Mouse (Mus musculus) lung, postnatal 25 days (tissue): Measurements from ENCODE around the gene Btk.
"Not testable (repeated sequence)": the region's sequence is repeated elsewhere in the genome, so short reads cannot be mapped to it uniquely, and the experiment has no call there.

Experiments used
- DNase-seq: peaks from one replicate; pipeline ENCODE4 v3.0.0; 2022; ENCODE audit warnings: low spot score

Btk gene

DNA sequence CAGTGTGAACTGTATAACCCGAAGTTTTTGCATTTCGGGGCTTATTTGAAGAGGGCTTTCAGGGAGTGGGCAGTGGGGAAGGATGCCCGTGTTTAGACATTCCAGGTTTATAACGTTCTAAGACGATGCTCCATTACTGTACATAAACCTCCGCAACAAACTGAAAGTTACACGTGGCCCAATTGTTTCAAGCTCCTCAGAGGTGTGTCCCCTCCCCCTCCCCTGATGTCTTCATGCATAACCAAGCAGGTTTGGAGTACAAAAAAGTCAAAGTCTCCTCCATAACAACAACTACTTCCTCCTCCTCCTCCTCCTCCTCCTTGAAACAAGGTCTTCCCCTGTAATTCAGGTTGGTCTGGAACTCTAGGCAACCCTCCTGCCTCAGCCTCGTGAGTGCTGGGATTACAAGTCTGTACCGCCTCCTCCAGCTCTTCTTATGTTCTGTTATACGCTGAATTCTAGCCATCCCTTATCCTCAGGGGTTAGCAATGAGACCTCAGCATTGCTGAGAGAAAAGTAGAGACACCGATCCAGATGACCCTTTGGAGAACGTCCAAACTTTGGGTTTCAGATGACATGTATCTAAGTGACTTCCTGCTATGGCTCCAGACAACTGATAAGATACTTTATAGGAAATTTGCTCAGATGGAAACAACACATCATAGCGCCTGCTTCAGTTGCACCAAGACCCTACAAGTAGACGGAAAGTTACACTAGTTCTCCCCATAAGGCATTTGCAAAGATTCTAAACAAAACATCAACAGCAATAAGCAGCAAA lies 2.7 kb downstream of the Btk start:
- no peak for DNase-seq

DNA sequence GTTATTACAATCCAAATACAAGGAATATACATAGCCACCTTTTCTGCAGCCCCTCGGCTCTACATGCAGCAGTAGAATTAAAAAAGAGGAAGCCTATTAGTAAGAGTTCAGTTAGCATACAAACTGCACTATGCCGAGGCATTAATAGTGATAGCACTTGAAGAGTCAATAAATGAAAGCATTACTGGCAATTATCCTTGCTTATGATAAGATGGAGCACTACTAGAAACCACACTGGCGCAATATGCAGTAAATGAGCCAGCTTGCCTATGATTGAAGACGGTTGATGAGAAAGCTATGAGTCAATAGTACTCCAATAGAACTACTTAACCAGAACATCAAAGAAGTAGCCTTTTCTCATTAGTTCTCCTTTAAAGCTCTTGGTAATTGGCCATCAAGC lies 5.5 kb downstream of the Btk start:
- DNase-seq, result no peak

DNA sequence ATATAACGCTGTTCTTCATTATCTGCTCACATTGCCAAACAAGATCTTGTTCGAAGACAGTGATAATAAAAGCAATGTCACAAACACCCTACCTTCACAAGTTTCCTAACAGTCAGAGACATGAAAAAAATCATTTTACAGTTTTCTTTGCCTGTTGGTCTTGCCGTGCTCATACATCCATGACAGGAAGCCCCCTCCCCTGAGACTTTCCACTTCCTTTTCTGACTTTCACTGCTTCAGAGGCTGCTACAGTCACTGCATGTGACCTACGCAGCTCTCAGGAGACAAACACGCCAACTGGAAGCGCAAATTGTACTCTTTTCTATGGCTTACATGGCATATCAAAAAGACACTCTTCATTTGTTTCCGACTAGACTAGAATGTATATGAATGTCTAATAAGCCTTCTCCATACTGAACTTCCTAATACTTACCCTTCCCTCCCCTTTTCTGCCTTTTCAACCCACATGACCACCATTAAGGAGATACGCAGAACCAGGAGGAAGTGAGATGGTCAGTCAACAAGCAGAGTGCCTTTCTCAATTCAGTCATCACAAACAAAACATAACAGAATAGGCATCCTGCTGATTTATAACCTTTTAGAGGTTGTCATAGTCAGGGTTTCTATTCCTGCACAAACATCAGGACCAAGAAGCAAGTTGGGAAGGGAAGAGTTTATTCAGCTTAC lies 16.7 kb downstream of the Btk start:
- peak; percentile 24 for DNase-seq

DNA sequence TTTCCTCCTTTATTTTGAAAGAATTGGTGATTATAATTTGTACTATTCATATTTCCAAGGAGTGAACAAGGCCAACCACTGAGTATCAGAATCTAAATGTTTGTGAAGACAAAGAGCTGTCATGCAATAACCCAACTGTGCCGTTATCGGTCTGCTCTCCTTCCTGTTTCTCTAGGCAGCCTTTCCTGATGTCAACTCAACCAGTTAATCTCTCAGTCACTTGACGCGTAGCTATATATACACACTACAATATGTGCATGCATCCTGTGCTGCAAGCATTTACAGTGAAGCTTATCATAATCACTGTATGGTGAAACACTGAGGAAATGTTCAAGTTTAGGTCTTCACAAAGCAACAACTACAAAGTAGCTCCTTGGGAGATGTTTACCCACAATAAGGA lies 19.0 kb downstream of the Btk start:
- DNase-seq, result no peak

DNA sequence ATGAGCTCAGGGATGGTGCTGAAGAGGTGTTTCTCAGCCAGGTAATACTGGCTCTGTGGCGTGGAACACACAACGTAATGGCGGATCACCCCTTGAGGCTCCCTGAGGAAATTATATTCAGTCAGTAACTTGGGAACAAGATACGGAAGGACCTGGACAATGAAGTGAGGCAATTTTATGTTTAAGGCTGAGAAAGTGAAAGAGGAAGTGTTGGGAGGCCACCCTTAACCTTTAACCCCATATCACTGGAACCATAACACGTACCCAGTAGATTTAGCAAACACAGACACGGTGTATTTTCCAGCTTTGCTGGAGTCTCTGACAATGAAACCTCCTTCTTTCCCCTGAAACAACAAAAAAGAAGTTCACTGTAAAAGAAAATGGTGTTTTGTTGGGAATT lies 28.9 kb downstream of the Btk start:
- no peak for DNase-seq

DNA sequence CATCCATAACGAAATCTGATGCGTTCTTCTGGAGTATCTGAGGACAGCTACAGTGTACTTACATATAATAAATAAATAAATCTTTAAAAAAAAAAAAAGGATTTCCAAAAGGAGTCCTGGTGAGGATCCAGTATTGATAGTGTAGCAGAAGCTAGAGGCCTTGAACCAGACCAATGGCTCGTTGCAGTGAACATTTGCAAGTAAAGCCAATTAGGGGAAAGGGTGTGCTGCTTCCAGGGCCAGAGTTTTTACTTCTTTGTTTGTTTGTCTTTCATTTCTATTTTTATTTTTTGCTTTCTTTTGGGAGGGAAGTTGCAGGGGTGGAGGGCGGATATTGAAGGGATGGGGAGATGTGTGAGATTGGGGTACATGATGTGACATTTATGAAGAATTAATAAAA lies 30.0 kb downstream of the Btk start:
- no peak for DNase-seq

DNA sequence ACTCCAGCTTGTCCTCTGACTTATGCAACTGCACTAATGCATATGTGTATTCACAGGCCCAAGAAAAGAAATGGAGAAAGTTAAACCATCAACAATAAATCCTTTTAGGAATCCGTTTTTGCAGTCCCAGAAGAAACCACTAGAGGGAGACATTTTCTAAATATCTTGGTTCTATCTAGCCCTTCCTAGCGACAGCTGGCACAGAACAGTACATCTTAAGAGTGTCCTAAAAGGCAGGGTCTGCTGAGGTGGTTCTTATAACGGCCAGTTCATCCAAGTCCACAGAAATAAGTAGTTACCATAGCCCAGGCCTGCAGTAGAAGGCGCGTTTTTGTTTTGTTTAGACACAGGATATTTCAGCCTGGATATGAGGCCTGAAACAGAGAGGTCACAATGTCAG lies 32.5 kb downstream of the Btk start:
- peak; percentile 42 for DNase-seq

DNA sequence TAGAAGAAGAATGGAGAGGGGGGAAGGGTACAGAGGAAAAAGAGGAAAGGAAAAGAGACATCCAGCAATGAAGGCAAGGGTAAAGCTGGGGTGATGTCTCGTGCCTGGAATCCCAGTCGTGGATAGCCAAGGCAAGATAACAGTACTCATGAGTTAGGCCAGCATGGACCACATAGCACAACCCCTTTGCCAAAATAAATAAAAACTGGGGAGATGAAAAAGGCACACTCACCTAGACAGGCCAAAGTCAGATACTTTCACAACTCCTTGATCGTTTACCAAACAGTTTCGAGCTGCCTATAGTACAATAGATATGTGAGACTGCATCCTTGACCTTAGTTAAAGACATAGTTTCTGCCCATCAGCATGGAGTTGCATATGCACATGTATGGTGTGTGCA lies 36.0 kb downstream of the Btk start:
- no peak for DNase-seq

DNA sequence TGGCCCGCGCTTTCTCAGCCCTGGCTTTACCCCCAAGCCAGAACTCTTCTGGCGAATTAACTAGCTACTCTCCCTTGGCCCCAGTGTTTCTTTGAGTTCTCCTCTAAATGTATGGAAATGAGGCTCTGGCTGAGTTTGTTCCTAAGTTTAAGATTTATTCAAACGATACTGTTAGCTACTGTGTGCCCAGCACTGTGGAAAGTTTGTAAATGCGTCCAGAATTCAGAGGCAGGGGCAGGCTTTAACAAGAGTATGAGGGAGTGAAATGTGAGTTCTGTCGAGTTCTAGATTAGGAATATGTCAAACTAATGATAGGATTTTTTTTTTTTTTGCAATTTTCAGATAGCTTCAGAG lies 41.4 kb downstream of the Btk start:
- no peak for DNase-seq

DNA sequence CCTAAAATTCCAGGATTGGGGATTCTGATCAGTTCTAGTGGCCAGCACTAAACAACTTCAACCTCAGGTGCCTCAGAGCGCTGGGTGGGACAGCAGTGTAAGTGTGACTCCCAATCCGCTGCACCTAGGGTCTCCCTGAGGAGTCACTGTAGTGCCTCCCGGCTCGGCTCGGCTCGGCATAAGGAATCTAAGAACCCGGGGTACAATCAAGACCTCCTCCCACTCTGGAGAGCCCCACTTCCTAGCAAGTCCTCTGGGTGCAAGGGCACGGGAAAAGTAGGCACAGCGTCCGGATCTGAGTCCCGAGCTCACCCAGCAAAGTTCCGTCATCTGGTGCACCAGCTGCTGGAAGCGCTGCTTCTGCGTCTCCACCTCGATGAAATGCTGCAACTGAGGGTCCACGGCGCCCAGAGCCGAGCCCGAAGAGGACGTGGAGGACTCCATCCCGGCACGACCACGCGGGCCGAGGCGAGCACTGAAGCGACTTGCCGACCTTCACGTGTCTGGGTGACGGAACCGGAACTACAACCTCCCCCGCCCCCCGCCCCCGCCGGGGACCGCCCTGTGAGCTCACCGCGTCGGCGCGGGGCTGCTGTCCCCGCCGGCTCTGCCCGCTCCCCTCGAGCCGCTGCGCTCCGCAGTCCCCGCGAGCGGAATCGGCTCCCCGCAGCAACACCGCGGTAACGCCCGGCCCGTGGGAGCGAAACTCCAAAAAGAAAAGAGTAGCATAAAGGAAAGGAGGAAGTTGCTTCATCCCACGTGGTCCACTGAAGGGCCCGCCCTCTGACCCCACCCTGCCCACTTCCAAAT lies 42.0 kb downstream of the Btk start, which contains the start of gene Timm8a1:
TSS of gene Timm8a1 (minus strand) at position 721 of the 810 bp plus-strand sequence.
- DNase-seq, result peak; percentile 23

DNA sequence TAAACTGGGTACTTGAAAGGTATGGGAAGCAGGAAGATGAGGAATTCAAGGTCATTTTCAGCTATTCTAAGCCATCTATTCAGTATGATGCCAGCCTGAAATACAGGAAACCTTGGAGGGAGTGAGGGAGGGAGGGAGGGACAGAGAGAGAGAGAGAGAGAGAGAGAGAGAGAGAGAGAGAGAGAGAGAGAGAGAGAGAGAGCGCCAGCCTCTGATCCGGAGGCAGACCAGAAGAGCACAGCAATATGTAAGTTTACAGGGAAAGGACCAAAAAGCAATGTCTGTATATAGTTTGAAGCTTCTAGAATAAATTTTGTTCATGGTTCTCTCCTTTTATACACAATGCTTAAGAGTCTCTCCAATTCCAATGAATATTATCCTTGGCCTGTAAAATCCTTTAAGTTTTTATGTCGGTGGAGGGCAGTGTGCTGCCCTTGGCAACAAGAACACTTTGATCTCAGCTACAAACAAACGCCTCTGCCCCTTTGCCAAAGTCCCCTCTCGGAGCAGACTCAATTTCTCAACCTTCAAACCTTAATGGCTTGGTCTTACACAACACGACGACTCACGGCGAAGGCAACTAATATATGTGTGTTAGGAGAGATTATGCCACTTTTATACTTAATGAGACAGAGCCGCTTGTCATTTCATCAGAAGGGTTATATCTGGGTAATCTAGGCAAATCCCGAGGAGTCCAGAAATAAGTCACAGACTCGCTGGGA lies 42.8 kb downstream of the Btk start:
- DNase-seq, result no peak

DNA sequence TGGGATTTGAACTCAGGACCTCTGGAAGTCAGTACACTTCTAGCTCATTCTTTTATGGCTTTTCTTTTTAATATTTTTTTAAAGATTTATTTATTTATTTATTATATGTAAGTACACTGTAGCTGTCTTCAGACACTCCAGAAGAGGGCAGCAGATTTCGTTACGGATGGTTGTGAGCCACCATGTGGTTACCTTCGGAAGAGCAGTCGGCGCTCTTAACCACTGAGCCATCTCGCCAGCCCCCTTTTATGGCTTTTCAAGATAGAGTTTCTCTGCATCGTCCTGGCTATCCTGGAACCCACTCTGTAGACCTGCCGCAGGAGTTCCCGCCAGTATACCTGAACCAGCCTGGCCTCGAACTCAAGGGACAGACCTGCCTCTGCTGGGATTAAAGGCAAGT lies 43.6 kb downstream of the Btk start:
- not testable (repeated sequence) for DNase-seq

DNA sequence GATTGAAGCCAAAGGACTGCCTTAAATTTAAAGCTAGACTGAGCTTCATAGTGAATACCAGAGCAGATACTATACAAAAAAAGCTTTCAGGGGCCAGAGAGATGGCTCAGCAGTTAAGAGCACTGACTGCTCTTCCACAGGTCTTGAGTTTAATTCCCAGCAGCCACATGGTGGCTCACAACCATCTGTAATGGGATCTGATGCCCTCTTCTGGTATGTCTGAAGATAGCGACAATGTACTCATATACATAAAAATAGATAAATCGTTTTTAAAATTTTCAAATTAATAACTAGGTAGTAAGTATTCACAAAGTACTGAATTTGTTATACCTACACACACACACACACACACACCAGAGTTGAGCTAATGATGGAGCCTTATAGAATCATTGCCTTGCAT lies 50.0 kb downstream of the Btk start:
- no peak for DNase-seq

DNA sequence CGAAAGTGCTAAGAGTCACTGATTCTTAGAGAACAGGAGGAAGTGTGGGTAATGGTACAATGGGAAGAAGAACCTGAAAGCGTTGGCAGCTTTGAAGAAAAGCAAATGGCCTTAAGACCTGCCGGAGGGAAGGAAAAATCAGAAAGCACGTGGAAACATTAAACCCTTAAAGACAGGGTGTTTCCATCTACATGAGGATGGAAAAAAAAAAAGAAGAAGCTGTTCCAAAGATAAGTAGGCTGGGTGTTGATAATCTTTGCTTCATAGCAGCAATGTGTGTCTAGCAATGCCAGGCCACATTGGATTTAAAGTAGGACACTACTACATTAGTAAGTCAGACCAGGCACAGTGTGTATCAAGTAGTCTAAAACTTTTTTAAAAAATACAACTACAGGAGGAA lies 58.1 kb downstream of the Btk start:
- no peak for DNase-seq

DNA sequence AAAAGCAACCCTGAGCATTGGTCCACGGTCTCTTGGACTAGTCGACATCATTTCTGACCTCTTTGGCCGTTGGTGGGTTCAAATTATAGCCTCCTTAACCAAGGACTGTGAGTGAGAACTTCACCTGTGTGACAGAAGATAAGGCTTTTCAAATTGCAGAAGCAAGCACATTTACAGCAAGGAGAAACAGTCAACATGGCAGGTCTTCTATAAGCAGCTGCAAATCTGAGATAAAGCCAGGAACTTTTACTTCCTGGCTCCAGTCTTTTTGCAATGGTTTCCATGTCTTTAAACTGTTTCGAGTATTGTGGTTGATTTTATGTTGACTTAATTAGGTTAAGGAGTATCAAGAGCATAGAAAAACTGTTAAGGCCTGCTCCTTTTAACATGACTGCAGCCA lies 59.6 kb downstream of the Btk start:
- no peak for DNase-seq

DNA sequence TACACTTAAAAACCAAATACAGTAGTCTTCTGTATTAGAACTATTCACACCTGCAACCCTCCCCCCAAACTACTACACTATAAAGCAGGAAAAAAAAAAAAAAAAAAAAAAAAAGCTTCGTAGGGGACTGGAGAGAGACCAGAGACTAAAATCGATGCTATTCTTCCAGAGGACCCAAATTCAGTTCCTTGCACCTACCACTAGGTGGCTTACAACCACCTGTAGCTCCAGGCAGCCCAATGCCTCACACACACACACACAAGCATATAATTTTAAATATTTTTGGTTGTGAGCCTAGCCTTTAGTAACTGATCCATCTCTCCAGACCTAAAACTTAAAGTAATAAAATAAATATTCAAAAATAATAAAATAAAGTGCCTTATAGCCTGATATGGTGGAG lies 73.9 kb downstream of the Btk start:
- no peak for DNase-seq

DNA sequence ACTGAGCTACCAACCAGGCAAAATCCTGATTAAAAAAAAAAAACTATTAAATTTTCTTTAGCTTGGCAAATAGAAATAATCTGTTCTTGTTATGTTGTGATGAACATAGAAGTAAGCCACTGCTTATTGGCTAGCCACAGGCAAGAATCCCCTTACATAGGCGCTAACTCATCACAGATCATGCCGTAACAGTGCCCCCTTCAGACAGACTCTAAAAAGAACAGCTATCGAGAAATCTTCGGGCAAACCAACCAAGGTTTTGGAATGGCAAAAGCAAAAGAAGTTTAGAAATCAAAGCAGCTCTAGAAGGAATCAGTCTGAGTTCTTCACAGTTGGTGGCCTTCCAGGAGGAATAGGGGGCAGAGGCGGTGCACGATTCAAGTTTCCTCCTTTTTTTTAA lies 75.4 kb downstream of the Btk start:
- no peak for DNase-seq

DNA sequence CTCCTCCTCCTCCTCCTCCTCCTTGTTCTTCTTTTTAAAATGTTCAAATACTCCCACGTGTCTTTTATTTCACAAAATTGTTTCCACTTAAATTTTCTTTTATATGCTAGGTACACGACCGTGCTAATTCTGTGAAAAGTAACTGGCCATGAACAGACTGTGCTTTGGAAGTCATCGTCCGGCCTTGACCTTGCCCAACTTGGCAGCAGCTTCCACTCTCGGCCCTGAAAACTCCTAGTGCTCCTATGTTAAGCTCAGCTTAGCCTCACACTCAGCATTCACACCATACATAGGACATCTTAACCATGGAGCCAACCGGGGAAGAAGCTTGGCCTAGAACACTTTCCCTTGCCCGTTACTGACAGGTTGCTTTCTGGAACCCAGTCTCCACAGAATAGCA lies 82.7 kb downstream of the Btk start:
- DNase-seq, result no peak
